9 mouse cellular contexts compared by ENCODE assay signal in genomic region chr3:138740843-138741540, GRCm38 (mm10). TPM values are rescaled to one million over a fixed set of nuclear protein-coding genes. Genes with fewer than 3 reads are reported as not detected.
DNase-seq lines count a peak whose midpoint lies in the region; ATAC-seq and TF ChIP-seq lines count a peak whose summit lies in the region.
"Had no signal": no experiment of that assay in that cellular context is flagged by ENCODE, and none has a peak within 500 bp of the region (broad histone marks: within the 10 kb centered on the region; RNA-seq: fewer than 3 reads in every experiment).

No protein-coding gene starts in this region.

- H3K4me2 ChIP-seq in forebrain, embryonic 14.5 days (ENCODE audit: low read length): peak overlapping the region; percentile 83

- H3K36me3 ChIP-seq in forebrain, embryonic 14.5 days (ENCODE audit: control insufficient read depth, insufficient read depth, low read length): no peaks in the 10 kb centered on the region
- no peaks in the 10 kb centered on the region for H3K36me3 ChIP-seq in kidney, adult 2 months (ENCODE audit: control insufficient read depth, insufficient read depth, low read length)

- no peak overlapping the region for H3K27ac ChIP-seq in forebrain, embryonic 14.5 days (ENCODE audit: low read depth, low read length)
- no peak overlapping the region for H3K27ac ChIP-seq in kidney, adult 2 months (ENCODE audit: insufficient read depth, low read depth, low read length)
- H3K27ac ChIP-seq: liver, embryonic 14.5 days had no signal

- H3K27me3 ChIP-seq in forebrain, embryonic 14.5 days (replicated peaks; ENCODE audit: control insufficient read depth, insufficient read depth, low read length): no peaks in the 10 kb centered on the region
- no peaks in the 10 kb centered on the region for H3K27me3 ChIP-seq in kidney, adult 2 months (replicated peaks; ENCODE audit: control insufficient read depth, insufficient read depth, low read length)

- TF ChIP-seq POLR2A in kidney, adult 2 months (IDR thresholded peaks at IDR 0.05; ENCODE audit: low read depth, low read length): no peak

- no peak overlapping the region for H3K9ac ChIP-seq in forebrain, embryonic 14.5 days (ENCODE audit: low read length)

- peak; percentile 48 for DNase-seq in cerebellum, adult 9-10 months
- DNase-seq in cerebellum, adult 18-20 months: no peak
- DNase-seq in 3T3-L1 (ENCODE audit: low read depth, low spot score): peak; percentile 18
- DNase-seq in forebrain, embryonic 14.5 days (ENCODE audit: low spot score): no peak
- no peak for DNase-seq in adrenal gland, postnatal 10 days
- no peak for DNase-seq in kidney, adult 2 months
- no peak for DNase-seq in testis, postnatal 10 days (ENCODE audit: low spot score)

- ATAC-seq in forebrain, embryonic 14.5 days: no peak
- peak; percentile 40 for ATAC-seq in megakaryocyte, adult 5-6 weeks (ENCODE audit: poor library complexity, severe bottlenecking)

- no peaks in the 10 kb centered on the region for H3K9me3 ChIP-seq in forebrain, embryonic 14.5 days (replicated peaks; ENCODE audit: control insufficient read depth, low read length)

- TF ChIP-seq CTCF in kidney, adult 2 months (conservative IDR thresholded peaks at IDR 0.05; ENCODE audit: insufficient read depth, insufficient read length, low read depth, low read length): no peak

- 67% methylated on average over 8 of the region's 8 CpGs for WGBS in forebrain, embryonic 14.5 days
- WGBS in kidney, adult 2 months: 66% methylated on average over 8 of the region's 8 CpGs

- peaks cover 21% of the 10 kb centered on the region for H3K4me1 ChIP-seq in forebrain, embryonic 14.5 days (ENCODE audit: control insufficient read depth, insufficient read depth, low read length)
- H3K4me1 ChIP-seq in kidney, adult 2 months (ENCODE audit: control insufficient read depth, insufficient read depth, low read length): no peaks in the 10 kb centered on the region

- peak overlapping the region; percentile 84 for H3K4me3 ChIP-seq in forebrain, embryonic 14.5 days (ENCODE audit: low read depth, low read length)
- no peak overlapping the region for H3K4me3 ChIP-seq in kidney, adult 2 months (ENCODE audit: insufficient read depth, low read depth, low read length)

RNA-seq across cellular contexts. Expression of gene Tspan5, which starts 1.0 kb away (rescaled TPM):
- 79.7 and 82.3 TPM in 2 replicates for polyA plus RNA-seq in forebrain, embryonic 14.5 days (2014; fragmentation: Nextera tagmentation; extraction: Ambion mirVana)
- total RNA-seq in megakaryocyte, adult 5-6 weeks (2015): 24.4 TPM in 2 replicates
- total RNA-seq in megakaryocyte, adult 5-6 weeks (2017): 30.8 and 39.0 TPM in 2 replicates
- total RNA-seq in adrenal gland, postnatal 10 days (2021): 10 to 100 TPM; 30.0 to 30.8 TPM
- 19.8 and 23.8 TPM in 2 replicates for polyA plus RNA-seq in kidney, adult 2 months (2012; rRNA removed)

Comparison
In these comparisons a context has a peak if more than half of its experiments do, and no peak if none do; other contexts are left out.
1. DNase-seq: peak in cerebellum, adult 9-10 months (single experiment) and 3T3-L1 (single experiment); none in cerebellum, adult 18-20 months (0 of 2), forebrain, embryonic 14.5 days (single experiment), adrenal gland, postnatal 10 days (single experiment), kidney, adult 2 months (single experiment) and testis, postnatal 10 days (single experiment).